Mouse (Mus musculus) heart, adult 9 months (tissue): ENCODE data around the gene Kirrel3.

ENCODE experiments used
- DNase-seq, 2 experiments: peaks; one replicate each; pipeline ENCODE4 v3.0.0; 2022; ENCODE audit warnings: low spot score in 2 of 2

The Kirrel3 gene

DNA sequence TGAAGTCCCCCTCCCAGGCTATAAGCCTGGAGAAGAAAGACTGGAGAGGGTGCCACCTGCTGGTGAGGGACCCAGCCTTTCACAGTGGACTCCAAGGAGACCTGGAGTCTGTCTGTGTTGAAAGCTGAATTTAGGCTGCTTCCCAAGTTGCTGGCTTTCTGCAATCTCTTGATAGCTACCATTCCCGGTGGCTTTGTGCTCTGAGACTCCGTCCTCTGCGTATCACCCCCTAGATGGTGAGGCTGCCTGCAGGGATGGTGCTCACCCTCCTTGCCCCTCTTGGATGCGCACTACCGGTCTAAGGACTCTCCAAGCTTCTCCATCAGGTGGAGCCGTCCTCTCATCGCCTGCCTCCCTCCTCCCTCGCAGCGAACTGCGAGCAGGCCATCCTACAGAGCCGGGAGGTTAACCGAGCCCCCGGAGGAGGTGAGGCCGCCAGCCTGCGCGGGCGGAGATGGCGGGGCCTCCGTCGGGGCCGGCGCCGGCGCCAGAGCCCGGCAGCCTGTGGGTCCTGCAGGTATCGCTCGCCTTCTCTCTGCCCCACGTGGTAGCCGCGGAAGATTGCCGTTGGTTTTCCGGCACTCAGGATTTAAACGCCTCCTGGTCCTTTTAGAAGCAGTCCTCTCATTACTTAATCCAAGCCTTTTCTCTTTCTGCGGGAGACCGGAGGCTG is at the start of gene Kirrel3:
Kirrel3 (plus strand) TSS at position 136 of the 673 bp plus-strand sequence.
- peak in 1 of 2 experiments; percentile 27 for DNase-seq

DNA sequence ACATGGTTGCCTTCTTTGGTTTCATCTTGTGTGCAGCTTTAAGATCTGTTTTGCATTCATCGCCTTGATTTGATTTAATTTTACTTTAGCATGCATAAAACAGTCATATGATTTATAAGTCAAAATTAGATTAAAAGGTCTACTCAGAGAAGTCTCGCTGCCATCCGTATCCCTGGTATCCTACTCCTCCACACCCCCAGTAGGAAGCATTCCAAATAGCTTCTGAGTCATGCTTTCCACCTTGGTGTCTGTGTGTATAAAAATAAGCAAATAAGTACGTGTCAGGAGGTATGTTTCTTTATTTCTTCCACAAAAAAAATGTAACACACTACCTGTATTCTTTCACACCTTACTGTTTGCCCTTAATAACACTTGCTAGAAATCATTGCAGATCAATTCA is 45.0 kb upstream of the Kirrel3 start:
- no peak for DNase-seq

DNA sequence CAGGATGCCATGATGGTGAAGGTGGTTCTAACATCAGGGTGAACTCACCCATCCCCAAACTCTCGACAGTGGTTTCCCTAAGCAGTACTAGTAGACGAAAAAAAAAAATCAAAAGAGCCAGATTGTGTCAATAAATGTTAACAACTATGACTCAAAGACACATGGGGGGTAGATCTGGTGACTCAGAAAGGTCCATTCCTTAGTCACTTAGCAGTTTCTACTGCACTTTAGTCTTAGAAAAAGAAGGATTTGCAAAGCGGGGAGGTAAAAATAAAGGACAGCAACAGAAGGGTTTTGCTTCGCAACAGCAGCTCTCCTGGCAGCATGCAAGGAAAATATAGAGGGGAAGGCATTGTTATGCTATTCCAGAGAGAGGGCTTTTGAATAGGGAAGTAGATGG is 41.7 kb upstream of the Kirrel3 start:
- no peak for DNase-seq

DNA sequence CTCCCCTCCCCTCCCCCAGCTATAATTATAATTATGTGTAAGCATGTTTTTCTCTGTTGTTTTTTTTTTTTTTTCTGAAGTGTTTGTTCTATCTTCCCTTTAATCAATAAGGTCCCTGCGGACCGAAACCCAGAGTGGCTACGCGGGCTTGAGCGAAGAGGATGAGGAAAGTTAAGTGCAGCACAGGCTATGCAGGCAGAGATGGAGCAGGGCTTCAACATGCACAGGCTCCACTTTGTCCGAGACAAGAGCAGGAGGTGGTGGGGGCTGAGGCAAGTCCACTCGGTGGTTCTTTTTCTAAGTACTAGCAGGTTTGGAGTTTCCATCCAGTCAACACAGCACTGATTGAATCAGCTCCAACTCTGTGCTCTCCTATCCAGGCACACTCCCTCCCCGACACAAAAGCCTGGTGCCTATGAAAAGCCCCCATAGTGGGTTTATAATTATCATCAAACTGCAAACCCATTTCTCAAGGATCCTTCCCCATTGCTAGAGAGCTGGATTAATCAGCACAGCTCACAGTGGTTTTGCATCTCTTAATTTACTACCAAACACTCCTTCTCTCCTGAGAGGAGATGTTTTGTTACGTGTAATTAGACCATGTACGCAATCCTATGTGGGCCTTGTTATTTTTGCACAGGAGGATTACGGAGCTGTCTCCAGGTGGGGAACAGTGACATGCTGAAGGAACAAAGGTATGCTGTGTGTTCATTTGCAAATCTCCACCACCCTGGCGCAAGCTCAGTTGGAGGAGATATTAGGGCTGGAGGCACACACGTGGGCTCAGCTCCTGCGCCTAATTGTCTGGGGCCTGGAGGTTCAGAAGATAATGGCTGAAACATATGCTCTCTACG is 39.0 kb upstream of the Kirrel3 start:
- no peak for DNase-seq

DNA sequence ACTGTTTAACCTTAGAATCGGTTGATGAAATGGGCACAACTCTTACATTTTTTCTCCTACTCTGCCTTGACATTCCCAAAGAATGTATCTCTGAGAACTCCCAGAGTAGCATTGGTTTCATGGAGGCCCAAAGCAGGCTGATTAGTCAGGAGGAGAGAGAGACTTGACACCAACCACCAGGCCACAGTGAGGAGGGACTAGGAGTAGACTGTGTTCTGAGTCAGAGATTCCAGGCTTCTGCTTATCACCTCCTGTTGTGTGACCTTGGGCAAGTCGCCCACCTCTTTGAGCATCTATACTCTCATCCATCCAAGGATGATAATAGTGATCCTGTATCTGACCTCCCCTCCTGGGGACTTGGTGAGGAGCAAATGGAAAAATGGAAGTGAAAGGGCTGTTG is 38.0 kb upstream of the Kirrel3 start:
- no peak for DNase-seq

DNA sequence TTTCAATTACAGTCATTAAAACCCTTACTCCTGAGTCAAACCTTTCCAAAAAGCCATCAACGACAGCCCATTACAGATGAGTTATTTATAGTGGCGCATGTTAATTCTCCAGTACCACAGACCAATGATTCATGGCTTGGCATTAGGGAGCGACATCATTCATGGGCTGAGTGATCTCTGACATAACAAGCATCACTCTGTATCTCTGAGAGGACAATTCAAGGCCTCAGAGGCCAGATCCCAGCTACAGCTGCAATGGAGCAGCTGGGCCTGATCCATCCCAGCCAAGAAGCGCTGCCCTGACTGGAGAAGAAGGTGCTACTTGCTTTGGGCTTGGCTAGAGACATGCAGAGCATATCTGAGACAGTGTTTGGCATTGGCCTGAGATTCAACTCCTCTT is 37.2 kb upstream of the Kirrel3 start:
- peak; percentile 5 to 8 for DNase-seq

DNA sequence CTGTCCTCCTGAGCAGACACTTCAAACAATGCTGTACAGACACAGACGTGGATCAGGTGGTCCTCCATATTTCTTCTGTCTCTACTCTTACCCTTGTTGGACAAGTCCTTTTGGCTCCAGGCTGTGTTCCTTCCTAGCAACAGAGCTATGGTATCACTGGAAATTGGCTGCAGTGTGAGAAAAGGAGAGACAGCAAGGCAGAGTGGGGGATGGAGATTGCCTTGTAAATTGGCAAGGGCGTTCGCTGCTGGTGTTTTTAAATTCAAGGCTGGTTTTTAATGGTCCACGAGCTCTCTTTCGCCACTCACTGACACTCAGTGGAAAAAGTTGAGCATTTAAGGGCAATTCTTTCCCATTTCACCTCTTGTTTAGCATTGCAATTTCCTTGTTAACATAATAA is 27.5 kb upstream of the Kirrel3 start:
- DNase-seq: no peak

DNA sequence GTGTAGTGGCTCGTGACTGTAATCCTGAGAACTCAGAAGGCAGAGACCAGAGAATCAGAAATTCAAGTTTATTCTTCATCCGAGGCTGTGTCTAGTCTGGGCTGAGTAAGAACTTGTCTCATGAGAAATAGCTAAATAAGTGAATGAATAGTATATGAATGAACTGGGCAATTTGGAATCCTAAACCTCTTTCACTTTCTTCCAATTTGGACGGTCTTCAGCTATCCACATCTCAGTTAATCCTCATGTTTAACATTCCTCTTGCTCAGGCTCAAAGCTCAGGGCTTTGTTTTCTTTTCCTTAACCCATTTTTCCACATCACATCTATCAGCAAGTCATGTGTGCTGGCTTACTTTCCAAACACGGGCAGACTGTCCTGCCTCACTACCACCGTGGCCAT is 25.7 kb upstream of the Kirrel3 start:
- DNase-seq: no peak

DNA sequence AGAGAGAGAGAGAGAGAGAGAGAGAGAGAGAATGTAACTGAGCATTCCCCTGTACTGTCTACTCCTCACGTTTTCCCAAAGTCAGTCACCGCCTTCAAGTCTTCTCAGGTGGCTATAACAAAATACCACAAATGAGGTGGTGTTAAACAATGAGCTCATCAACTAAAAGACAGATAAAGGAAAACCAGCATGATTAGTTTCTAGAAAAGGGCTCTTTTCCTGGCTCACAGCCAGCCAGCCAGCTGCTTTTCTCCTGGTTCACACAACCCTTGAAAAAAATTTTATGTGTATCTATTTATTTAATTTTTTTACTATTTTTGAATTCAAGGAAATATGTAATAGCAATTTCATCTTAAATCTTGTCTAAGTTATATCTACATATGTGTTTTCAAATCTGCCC is 22.0 kb upstream of the Kirrel3 start:
- no peak for DNase-seq

DNA sequence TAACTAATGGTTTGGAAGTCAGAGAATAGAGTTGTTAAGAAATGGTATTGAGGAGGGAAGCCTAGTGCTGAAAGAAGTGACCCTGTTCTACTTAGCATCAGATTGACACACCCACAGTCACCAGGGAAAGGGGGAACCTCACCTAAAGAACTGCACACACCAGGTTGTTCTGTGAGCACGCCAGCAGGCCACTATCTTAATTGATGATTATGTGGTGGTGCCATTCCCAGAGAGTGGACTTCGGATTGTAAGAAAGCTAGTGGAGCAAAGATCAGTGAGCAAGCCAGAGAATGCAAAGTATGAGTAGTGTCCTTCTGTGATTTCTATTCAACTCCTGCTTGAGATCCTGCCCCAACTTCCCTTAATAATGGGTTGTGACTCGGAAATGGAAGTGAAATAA is 19.6 kb upstream of the Kirrel3 start:
- DNase-seq: no peak

DNA sequence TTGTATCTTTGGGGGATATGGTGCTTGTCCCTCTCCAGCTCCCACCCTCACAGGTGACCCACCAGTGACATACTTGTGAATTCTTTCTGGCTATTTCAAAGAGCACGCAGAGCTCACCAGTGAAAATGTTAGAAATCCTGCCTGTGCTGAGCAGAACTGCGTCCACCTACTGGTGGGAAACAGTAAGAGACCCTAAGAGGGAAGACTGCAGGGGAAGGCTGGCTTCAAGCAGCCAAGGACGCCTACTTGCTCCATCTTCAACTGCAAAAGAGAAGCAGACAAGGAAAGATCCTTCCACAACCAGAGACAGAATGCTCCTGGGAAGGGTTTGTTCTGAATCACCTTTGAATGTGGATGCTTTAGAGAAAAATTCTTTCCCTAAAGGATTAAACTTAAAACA is 16.5 kb upstream of the Kirrel3 start:
- no peak for DNase-seq

DNA sequence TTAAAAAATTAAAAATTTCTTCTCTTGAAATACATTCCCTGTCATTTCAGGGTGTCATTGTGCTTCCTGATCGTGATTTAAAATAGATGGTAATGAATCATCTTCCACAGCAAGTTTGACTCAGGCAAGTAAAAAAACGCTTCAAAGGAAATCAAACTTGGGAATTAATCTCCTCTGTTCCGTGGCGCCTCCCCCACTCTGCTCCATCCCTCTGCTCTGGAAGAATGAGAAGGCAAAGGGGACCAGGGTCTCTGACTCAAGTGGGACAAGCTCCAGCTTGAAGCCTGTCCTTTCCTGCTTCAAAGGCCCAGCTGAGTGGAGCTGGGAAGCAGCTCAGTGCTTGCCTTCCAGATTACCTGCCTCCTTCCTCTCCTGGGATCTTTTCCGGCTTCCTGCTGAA is 9.5 kb upstream of the Kirrel3 start:
- no peak for DNase-seq

DNA sequence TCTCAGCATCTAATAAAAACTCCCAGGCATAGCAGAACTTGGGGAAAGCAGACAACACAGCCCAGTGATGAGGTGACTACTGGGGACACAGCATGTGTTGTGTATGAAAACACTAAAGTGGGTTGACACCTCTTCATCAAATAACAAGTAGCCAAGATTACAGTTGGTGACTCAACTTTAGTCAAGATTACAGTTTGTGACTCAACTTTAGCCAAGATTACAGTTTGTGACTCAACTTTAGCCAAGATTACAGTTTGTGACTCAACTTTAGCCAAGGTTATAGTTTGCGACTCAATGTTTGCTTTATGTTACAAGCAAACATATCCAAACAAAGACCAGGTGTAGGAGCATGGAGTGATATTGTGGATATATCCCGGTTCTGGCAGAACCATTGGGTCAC is 7.2 kb upstream of the Kirrel3 start:
- no peak for DNase-seq

DNA sequence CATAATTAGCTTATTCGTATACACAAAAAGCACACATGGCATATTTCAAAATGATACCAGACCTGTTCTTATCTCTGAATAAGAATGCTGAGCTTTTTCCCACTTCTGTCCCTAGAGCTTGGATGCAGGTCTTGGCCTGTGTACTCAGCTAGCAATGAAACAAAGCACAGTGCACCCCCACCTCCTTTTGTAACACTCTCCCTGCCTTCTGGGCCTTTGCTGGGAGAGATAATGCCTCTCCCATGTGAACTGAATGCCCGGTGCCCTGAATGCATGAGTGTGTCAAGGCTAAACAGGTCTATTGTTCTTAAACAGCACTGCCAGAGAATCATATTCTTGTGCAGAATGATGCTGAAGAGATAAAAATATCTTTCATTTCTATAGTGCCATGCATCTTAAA is 2.5 kb upstream of the Kirrel3 start:
- no peak for DNase-seq

DNA sequence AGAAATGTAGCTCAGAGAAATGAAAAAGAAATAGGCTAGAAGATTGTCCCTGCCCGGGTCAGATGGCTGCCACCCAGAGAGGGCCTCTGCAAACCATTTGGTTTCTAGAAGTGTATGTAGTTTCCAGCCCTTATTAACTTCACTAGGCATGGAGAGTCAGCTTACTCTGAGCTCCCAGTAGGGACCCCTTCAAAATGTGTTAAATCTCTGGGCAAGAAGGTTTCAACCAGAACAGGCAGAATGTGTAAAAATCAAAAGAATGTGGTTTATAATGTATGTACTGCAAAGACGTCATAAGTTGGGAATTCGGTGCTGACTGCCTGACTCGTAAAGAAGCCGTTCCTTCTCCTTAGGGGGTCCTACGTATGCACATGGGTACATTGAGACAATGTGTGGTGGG is 1.0 kb upstream of the Kirrel3 start:
- no peak for DNase-seq

DNA sequence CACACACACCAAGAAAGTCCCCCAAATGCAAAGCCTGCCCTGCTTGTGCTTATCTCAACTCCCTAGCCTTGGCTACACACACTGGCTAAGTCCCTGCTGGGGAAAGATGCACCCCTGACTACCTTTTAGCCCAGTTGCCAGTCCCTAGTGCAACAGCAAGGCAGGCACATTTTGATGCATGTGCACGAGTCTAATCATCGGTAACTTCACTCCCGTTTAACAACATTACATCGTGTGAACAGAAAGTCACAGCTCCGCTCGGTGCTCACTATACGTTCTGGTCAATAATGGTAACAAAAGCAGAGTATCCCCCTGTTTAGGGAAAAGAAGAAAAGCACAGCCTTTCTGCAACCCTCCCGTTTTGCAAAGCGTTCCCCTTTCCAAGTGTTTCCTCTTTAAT is 2.6 kb downstream of the Kirrel3 start:
- DNase-seq: no peak

DNA sequence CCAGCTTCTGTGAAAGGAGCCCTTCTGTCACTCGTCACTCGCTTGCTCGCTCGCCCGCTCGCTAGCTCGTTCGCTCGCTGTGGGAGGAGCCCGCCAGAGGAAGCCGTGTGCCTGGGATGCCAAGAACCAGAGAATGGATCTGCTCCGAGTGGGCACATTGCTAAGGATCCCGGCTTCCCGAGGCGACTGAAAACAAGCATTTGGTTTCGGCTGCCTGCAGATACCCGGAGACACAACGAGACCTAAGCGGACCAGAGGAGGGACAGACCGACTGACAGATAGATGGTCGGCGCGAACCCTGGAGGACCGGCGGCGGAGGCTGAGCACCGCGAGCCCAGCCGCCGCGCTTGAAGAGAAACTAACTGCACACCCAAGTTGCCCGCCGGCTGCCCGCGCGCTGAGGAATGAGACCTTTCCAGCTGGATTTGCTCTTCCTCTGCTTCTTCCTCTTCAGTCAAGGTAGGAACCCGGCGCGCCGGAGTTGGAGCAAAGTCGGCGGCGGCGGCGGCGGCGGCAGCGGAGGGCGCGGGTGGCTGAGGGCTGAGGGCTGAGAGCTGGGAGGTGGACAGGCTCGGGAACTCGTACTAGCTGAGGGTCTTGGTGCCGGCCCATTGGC is 3.1 kb downstream of the Kirrel3 start:
- DNase-seq: peak; percentile 10 to 17

DNA sequence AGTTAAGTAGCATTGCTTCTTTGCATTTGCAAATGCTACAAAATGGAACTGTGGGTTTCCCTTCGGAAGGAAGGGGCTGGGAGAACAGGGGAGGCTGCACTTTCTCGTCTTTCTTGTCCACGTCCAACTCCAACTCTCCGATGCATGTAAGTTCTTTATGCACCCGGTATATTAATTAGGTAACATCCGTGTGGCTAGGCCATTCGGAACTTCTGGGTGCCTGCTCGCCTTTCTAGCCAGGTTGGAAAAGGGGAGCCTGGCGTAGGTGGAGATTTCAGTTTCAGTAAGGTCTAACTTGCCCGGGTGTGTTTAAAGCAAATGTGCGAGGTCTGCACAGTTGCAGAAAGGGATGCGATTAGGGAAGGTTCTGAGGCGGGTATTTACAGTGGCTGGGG is 3.6 kb downstream of the Kirrel3 start:
- no peak for DNase-seq

DNA sequence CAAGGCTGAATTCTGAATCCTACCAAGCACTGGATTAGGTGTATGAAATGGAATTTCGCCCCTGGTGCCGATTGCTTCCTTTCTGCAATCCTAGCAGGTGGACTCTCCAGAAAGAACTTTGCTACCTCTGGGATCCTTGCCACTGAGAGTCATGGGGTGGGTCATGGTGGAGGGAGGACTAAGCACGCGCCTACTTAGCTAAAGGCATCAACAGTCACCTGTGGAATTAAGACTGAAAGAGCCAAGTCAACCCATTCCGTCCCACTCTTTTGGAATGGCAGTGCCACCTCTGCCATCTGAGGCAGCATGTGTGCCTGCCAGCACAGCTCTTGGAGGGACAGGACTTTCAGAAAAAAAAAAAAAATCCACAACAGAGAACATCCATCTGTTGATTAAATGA is 4.1 kb downstream of the Kirrel3 start:
- no peak for DNase-seq

DNA sequence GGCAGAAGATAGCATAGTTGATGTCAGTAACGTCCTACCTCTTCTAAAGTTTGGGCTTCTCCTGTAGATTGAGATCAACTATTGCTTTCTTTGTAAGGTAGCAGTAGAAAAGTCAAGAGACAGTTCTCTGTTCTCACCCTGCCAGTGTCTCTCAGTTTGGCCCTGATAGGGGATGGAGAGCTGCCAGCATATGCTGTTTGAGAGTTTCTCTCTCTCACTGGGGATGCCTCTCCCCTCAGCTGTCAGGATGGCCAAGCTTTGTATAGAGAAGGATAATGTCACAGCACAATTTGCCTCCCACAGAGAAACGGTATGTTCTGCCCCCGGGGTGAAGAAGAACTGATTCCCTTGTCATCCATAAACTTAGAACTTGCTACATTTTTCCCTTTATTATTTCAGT is 6.4 kb downstream of the Kirrel3 start:
- no peak for DNase-seq

DNA sequence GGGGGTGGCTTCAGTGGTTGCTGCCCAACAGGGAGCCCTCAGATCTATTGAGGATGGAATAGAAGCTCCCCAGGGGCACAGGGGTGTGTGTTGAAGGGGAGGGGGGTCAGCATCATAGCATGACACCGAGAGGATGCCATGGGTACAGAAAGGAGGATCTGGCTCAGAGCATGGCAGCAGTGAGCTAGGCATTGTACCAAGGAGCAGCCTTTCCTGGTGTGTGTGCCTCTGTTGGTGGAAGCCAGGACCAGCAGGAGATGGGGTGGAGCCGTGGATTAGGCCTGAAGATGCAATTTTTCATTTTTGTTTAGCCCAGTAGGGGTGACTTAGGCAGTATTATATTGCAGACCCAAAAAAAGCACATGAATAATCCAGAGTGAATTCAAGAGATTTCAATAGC is 7.9 kb downstream of the Kirrel3 start:
- no peak for DNase-seq

DNA sequence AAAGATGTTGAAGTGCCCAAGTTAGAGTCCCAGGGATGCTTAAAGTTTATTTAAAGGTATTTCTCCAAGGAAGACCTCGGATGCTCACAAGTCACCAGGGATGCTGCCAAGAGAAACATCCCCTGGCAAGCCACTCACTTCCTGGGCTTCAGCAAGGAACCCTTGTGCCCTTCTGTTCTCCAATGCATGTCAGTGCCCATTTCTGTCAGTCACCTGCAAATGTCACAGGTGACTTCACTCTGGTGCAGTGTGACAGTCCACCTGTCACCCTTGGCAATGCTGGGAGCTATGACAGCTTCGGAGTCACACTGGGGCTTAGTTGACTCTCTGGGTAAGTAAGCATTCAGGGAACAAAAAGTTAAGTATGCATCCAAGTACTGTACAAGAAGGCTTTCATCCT is 12.4 kb downstream of the Kirrel3 start:
- DNase-seq: no peak

DNA sequence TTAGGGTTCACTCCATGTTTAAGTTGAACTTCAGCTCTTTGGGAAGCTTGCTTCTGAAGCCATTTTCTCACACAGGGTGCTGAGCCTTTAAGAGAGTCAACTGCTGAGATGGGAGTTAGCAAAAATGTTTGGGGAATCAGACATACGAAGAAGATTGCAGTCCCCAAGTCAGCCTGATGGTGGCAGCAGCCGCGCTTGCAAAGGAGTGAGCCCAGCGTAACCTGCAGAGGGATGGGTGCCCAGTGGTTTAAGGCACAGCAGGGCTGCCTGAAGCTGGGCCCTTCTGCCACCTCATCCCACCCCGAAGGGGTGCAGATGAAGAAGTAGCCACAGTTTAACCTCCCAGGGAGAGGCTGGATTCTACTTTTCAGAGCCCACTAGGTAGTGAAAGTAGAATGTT is 13.0 kb downstream of the Kirrel3 start:
- DNase-seq: peak; percentile 11 to 50
